Mouse (Mus musculus) spleen, adult 2 months (tissue): ENCODE results near the gene Tceanc2.

Experiments
- CTCF ChIP-seq: fragments of 200-500 bp; IDR thresholded peaks from 2 replicates; pipeline ENCODE4 v1.5.1; 2011; ENCODE audit warnings: mild to moderate bottlenecking, inconsistent platforms; ENCODE audit not compliant: insufficient read depth, insufficient read length, insufficient replicate concordance; ENCODE audit errors: extremely low read depth
- POLR2A ChIP-seq: fragments of 200-500 bp; IDR thresholded peaks from 2 replicates; pipeline ENCODE4 v1.6.1; 2011; ENCODE audit warnings: low read depth, low read length, inconsistent platforms

- no peak for TF ChIP-seq CTCF
- no peak for TF ChIP-seq POLR2A
These were observed 17.5 kb upstream of the Tceanc2 start for GRCm38 (mm10) chr4:107196454-107196853.
